Mouse (Mus musculus) retina, postnatal 1 day (tissue): ENCODE results near the gene Gpr1.
"Not testable (repeated sequence)": the region's sequence is repeated elsewhere in the genome, so short reads cannot be mapped to it uniquely, and the experiment has no call there.

ENCODE experiments used
- DNase-seq: peaks from one replicate; pipeline ENCODE4 v3.0.0-alpha.2; 2012

The Gpr1 gene

DNA sequence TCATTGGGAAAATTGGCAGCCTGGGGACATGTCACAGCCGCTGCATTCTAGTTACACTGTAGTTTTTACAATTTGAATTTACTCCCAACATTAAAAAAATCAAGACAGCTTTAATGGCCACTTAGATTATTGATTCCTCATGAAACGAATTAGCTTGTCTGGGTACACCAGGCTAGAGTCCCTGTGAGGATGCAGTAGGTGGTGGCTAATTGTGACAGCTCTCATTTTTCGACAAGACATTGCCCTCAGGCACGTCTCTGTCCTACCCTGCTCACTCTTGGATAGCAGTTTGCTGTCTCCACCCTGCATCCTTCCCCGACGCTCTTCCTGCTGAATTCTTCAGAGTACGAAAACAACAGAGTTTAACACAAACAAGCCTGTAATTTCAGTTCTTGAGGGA is 288 bp upstream of the Gpr1 start:
- peak; percentile 12 for DNase-seq

- DNase-seq = peak; percentile 37
These were observed 669 bp downstream of the Gpr1 start for GRCm38 (mm10) chr1:63213478-63214270.

DNA sequence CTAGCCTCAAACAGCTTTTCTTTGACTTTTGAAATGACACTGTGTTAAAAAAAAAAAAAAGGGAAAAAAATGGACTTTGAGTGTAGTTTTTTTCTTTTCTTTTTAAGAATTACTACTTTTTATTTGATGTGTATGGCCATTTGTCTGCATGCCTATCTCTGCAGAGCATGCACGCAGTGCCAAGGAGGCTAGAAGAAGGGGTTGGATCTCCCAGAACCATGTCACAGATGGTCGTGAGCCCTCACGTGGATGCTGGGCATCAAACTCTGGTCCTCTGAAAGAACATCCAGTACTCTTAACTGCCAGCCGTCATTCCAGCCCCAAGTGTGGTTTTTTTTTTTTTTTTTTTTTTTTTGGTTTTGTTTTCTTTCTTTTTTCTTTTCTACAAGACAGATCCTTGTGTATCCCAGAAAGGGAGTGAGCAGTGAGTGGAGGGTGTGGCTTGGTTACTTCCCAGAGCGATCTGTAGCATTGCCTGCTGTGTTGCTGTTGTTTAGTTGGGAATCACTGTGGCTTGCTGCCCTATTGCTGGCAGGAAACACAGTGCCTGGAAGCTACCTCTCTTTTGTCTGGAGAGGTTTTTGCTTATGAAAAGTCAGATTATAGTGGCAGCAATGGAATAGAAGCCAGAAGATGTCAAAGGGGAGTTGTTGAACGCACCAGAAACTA is 4.3 kb downstream of the Gpr1 start:
- no peak for DNase-seq

GRCm38 (mm10) chr1:63207607-63208006 is 6.7 kb downstream of the Gpr1 start:
- no peak for DNase-seq

GRCm38 (mm10) chr1:63204660-63205394 is 9.5 kb downstream of the Gpr1 start:
- DNase-seq = no peak

- peak; percentile 81 for DNase-seq
These were observed 10.2 kb downstream of the Gpr1 start for GRCm38 (mm10) chr1:63203950-63204659.

- peak; percentile 7 for DNase-seq
These were observed 10.9 kb downstream of the Gpr1 start for GRCm38 (mm10) chr1:63203471-63203870.

- DNase-seq = no peak
These were observed 12.7 kb downstream of the Gpr1 start for GRCm38 (mm10) chr1:63201672-63202071.

- no peak for DNase-seq
These were observed 14.0 kb downstream of the Gpr1 start for GRCm38 (mm10) chr1:63200322-63200721.

DNA sequence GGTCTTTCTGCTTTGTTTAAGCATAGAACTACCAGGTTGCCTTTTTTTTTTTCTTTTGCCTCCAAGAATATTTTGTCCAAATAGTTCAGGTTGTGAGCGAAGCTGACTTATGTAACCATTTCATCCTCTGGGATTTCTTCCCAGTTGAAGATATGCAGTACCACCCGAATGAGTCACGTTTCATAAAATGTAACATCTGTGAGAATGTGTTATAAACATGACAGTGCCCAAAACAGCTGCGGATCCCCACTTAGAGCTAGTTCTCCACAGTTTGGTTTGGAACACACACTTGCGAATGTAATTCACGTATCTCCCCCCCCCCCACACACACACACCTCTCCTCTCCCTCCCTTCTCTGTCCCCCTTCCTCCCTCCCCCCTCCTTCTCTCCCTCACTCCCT is 15.0 kb downstream of the Gpr1 start:
- no peak for DNase-seq

- no peak for DNase-seq
These were observed 18.4 kb downstream of the Gpr1 start for GRCm38 (mm10) chr1:63195848-63196512.

DNA sequence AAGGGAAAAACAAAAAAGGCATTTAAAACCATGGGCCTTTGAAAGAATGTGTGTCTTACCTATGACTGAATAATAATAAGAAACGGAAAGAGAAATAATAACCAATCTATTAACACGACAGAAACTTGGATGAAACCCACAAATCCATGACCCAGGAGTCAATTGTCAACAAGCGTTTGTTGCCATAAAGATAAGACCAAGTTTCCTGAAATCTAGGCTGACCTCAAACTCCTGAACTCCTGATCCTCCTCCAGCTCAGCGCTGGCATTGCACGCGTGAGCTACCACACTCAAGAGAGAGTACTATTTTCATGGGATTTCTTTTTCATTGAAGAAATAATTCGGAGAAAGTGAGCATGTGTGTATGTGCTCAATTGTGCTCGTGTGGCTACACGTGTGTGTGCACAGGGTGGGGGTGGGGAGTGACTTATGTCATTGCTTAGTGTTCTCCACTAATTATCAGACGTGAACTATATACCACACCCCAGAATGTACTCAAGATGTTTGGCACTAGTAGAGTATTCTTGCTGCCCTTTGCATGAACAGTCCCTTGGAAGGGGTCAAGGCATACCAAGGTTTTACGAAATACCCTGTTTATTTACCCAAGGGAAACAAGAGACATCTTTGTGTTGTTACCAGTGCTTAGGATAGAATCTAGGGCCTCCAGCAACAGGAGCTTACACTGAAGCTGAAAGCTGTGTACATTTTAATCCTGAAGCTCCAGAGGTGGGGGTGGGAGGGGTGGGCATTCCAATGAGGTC is 21.9 kb downstream of the Gpr1 start:
- no peak for DNase-seq

GRCm38 (mm10) chr1:63190851-63191250 is 23.5 kb downstream of the Gpr1 start:
- no peak for DNase-seq

DNA sequence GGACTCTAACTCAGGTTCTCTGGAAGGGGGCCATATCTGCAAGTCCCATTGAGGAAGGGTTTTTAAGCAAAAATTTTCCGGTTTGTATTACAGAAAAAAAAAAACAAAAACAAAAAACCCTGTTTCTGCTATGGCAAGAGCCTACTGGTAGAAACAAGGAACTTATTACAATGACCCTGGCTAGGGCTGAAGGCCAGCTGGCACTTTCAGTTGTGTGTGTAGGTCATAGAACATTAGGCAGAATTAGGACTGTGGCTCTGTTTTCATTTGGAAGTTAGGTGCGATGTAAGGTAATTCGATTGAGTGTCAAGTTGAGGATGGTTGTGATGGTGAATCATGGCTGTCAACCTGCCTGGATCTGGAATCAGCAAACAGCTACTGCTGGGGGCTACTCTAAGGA is 25.8 kb downstream of the Gpr1 start:
- DNase-seq = no peak

DNA sequence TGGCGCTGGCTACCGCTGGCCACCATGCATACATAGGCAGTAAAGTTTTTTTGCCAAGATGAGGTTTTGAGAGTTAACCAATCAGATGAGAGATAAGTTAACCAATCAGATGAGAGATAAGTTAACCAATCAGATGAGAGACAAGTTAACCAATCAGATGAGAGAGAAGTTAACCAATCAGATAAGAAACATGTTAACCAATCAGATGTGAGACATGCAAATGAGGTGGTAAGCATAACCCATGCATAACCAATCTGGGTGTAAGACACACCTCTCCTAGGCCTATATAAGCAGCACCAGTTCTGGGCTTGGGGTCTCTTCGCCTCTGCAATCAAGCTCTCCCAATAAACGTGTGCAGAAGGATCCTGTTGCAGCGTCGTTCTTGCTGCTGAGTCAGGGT is 28.9 kb downstream of the Gpr1 start:
- DNase-seq = not testable (repeated sequence)

DNA sequence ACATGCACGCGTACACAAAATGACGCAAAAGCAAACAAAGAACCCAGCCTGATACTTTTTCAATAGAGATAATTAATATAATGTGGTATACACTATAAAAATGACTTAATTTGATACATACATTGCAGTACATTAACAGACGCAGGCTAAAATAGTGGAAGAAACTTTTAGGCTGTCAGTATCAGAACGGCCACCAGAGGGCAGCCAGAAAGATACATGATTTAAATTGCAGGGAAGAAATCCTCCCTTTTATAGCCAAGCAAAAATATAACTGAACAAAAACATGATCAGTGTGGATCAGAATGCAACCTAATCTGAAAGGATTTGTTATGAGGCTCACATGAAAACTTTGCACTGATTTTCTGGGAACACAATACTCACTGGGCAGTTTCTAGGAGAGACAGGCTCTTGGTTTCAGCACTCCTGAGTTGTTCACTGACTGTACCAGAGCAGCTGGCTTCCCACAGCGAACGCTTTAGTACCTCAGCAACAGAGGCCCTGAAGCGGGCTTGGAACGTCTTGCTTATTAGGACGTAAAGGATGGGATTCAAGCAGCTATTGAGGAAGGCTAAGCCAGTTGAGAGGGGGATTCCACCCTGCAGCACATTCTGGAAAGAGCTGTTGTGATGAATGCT is 31.6 kb downstream of the Gpr1 start:
- DNase-seq = peak; percentile 59

DNA sequence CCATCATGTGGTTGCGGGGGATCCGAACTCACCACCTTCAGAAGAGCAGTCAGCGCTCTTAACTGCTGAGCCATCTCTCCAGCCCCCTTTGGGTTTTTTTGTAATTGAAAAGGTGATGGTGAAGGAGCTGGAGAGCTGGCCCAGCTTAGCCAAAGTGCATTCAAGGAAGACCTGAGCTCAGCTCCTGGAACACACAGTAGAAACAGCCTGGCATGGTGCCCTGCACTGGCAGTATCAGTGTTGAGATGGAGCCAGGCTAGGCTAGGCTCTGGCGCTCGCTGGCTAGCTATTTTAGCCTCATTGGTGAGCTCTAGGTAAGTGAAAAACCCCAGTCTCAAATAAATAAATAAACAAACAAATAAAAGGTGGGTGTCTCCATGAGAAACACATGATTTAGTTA is 32.1 kb downstream of the Gpr1 start:
- DNase-seq = no peak

DNA sequence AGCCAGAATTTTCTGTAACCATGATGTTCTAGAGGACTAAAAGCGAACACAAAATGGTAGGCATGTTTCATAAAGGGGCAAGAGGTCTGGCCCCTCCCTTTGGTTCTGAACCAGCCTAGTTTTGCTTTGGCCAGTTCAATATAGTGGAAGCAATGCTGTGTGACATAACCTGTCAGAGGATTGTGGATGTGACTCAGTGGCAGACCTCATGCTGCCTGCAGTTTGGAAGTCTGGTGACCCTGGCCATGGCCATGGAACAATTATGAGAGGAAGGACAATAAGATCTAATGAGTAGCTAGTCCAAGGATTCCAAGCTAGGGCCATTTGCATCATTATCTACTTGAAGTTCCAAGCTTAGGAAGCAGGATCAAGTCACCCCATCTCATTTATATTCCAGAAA is 32.9 kb downstream of the Gpr1 start:
- DNase-seq = no peak

DNA sequence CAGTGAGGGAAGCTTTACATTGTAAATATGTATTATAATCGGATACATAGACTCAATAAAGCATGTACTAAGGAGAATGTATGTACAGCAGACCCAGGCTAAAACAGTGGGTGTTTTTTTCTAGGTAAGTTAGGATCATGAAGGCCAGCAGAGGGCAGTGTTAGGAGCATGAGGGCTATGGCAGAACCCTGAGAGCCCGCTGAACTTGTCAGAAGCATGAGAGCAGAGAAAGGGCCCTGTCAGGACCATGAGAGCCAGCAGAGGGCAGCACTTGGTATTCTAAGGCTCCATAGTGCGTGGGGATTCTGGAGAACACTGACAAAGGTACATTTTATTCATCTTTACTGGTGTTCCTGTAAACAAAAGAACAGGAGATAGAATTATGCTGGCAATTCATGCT is 33.3 kb downstream of the Gpr1 start:
- DNase-seq = peak; percentile 97

- DNase-seq = not testable (repeated sequence)
These were observed 33.8 kb downstream of the Gpr1 start for GRCm38 (mm10) chr1:63180575-63180974.

GRCm38 (mm10) chr1:63180122-63180521 is 34.2 kb downstream of the Gpr1 start:
- no peak for DNase-seq
